Mouse (Mus musculus): ENCODE results near the gene Selenow. TPM values are rescaled to one million over a fixed set of nuclear protein-coding genes. Genes with fewer than 3 reads are reported as not detected.
A peak's percentile ranks its signal among the peaks of the same experiment; 100 is the strongest.

Selenow gene
- polyA plus RNA-seq, 1 experiment from 2014 or later, result 1,414 TPM

GRCm38 (mm10) chr7:15881388-15881787 lies 40.8 kb downstream of the Selenow start:
- Histone ChIP-seq H3K4me3 (no peak overlapping the region), H3K9ac (no peak overlapping the region), H3K36me3 (replicated peaks) (no peaks in the 10 kb centered on the region), H3K9me3 (no peaks in the 10 kb centered on the region), H3K27ac (no peak overlapping the region), H3K27me3 (replicated peaks) (no peaks in the 10 kb centered on the region), H3K4me1 (0 out of 2 replicates have a peak, but pooled peaks cover 2% of the 10 kb centered on the region), H3K4me2 (no peak overlapping the region)
- WGBS, result under 1% methylated on average over 7 of the region's 7 CpGs
- peak; percentile 73 for ATAC-seq (replicated peaks)

- no peak within 1 kb of the TSS for H3K4me3 ChIP-seq
- H3K36me3 ChIP-seq (replicated peaks), result no peaks in the 10 kb centered on the region
- H3K27me3 ChIP-seq (replicated peaks), result no peaks in the 10 kb centered on the region
- H3K9me3 ChIP-seq, result no peaks in the 10 kb centered on the region
- no peak within 1 kb of the TSS for H3K27ac ChIP-seq
- no peak within 1 kb of the TSS for H3K9ac ChIP-seq
- H3K4me1 ChIP-seq, result 0 out of 2 replicates have a peak, but pooled peaks cover 2% of the 10 kb centered on the region
- H3K4me2 ChIP-seq, result no peak within 1 kb of the TSS
- no peak for ATAC-seq (replicated peaks)
- 34% methylated on average over 4 of the region's 4 CpGs for WGBS
Measured at GRCm38 (mm10) chr7:15879756-15880155, 42.4 kb downstream of the Selenow start, which contains the start of gene Crx. Crx (minus strand) TSS chr7:15879968.

Other genes with a start within 250 kb of the Selenow start
- gene Obox5, start 172.3 kb downstream of the Selenow start, polyA plus RNA-seq (2015; fragmentation: Nextera tagmentation; extraction: Ambion mirVana), result not detected in 2 replicates
- not detected in 2 replicates for gene Obox6, start 82.7 kb downstream of the Selenow start, polyA plus RNA-seq (2015; fragmentation: Nextera tagmentation; extraction: Ambion mirVana)
- gene Crx, start 42.4 kb downstream of the Selenow start, polyA plus RNA-seq (2015; fragmentation: Nextera tagmentation; extraction: Ambion mirVana), result 0.15 and 0.28 TPM in 2 replicates
- 0.27 TPM in 1 of 2 replicates, not detected in the other for gene Crxos, start 39.8 kb downstream of the Selenow start, polyA plus RNA-seq (2015; fragmentation: Nextera tagmentation; extraction: Ambion mirVana)
- 114 and 126 TPM in 2 replicates for gene Nop53, start 23.7 kb upstream of the Selenow start, polyA plus RNA-seq (2015; fragmentation: Nextera tagmentation; extraction: Ambion mirVana)
- 4.6 and 5.8 TPM in 2 replicates for gene Ehd2, start 45.2 kb upstream of the Selenow start, polyA plus RNA-seq (2015; fragmentation: Nextera tagmentation; extraction: Ambion mirVana)
- 9.2 TPM in 2 replicates for gene Bicra, start 125.5 kb upstream of the Selenow start, polyA plus RNA-seq (2015; fragmentation: Nextera tagmentation; extraction: Ambion mirVana)
- 0.05 and 0.10 TPM in 2 replicates for gene Zfp541, start 139.4 kb upstream of the Selenow start, polyA plus RNA-seq (2015; fragmentation: Nextera tagmentation; extraction: Ambion mirVana)
- gene Napa, start 176.1 kb upstream of the Selenow start, polyA plus RNA-seq (2015; fragmentation: Nextera tagmentation; extraction: Ambion mirVana), result 224 and 234 TPM in 2 replicates
- gene Kptn, start 197.5 kb upstream of the Selenow start, polyA plus RNA-seq (2015; fragmentation: Nextera tagmentation; extraction: Ambion mirVana), result 51.2 and 55.1 TPM in 2 replicates
- gene Slc8a2, start 207.4 kb upstream of the Selenow start, polyA plus RNA-seq (2015; fragmentation: Nextera tagmentation; extraction: Ambion mirVana), result 0.80 and 0.88 TPM in 2 replicates

All from midbrain, embryonic 15.5 days (tissue).